Mouse (Mus musculus) lung, adult 2 months (tissue): ENCODE results near the gene Pcbd1.

Source experiments
- CTCF ChIP-seq: fragments of 200-500 bp; IDR thresholded peaks from 2 replicates; pipeline ENCODE4 v1.5.1; 2011; ENCODE audit warnings: mild to moderate bottlenecking, low read length, control low read depth; ENCODE audit not compliant: insufficient read depth
- POLR2A ChIP-seq: fragments of 200-500 bp; IDR thresholded peaks from 2 replicates; pipeline ENCODE4 v1.6.1; 2011; ENCODE audit warnings: low read depth, mild to moderate bottlenecking, control low read depth, low read length, borderline replicate concordance; ENCODE audit errors: extremely low read depth

- TF ChIP-seq POLR2A (no peak), CTCF (no peak)
Measured at GRCm38 (mm10) chr10:61059101-61059500, 30.0 kb upstream of the Pcbd1 start.
